Mouse (Mus musculus) forebrain, embryonic 11.5 days (tissue): ENCODE data around the gene H3f3b. TPM values are rescaled to one million over a fixed set of nuclear protein-coding genes. Genes with fewer than 3 reads are reported as not detected.
"Not testable (repeated sequence)": the region's sequence is repeated elsewhere in the genome, so short reads cannot be mapped to it uniquely, and the experiment has no call there.

ENCODE experiments used
- ATAC-seq: fragments of 200-750 bp; cut with Nextera tagmentation; replicated peaks from 2 replicates; pipeline ENCODE4 v1.8.0; 2017; ENCODE audit warnings: moderate TSS enrichment; ENCODE audit not compliant: low FRiP score
- DNase-seq: peaks from one replicate; pipeline ENCODE4 v3.0.0-alpha.2; 2017; ENCODE audit warnings: low spot score
- H3K27ac ChIP-seq: fragments of 300-500 bp; sonication (generic); 2 replicates; pipeline ENCODE4 v1.5.1; 2014; ENCODE audit warnings: low read depth, low read length
- H3K27me3 ChIP-seq: fragments of 300-500 bp; sonication (generic); 2 replicates; pipeline ENCODE4 v1.6.1; 2014; ENCODE audit warnings: mild to moderate bottlenecking, low read length, mixed read lengths; ENCODE audit not compliant: control insufficient read depth, insufficient read depth
- H3K36me3 ChIP-seq: fragments of 300-500 bp; sonication (generic); 2 replicates; pipeline ENCODE4 v1.6.1; 2014; ENCODE audit warnings: mild to moderate bottlenecking, low read length, moderate library complexity, mixed read lengths; ENCODE audit not compliant: control insufficient read depth, insufficient read depth
- H3K4me1 ChIP-seq: fragments of 300-500 bp; sonication (generic); replicated peaks from 2 replicates; pipeline ENCODE4 v1.6.1; 2014; ENCODE audit warnings: low read length, mixed read lengths; ENCODE audit not compliant: control insufficient read depth, insufficient read depth
- H3K4me2 ChIP-seq: fragments of 300-500 bp; sonication (generic); 2 replicates; pipeline ENCODE4 v1.6.1; 2014; ENCODE audit warnings: low read depth, mild to moderate bottlenecking, low read length, moderate library complexity, mixed read lengths; ENCODE audit not compliant: severe bottlenecking
- H3K4me3 ChIP-seq: fragments of 300-500 bp; sonication (generic); 2 replicates; pipeline ENCODE4 v1.5.1; 2014; ENCODE audit warnings: low read depth, low read length
- H3K9ac ChIP-seq: fragments of 300-500 bp; sonication (generic); 2 replicates; pipeline ENCODE4 v1.6.1; 2014; ENCODE audit warnings: low read length
- H3K9me3 ChIP-seq: fragments of 300-500 bp; sonication (generic); 2 replicates; pipeline ENCODE4 v1.6.1; 2016; ENCODE audit warnings: low read length, mixed read lengths; ENCODE audit not compliant: control insufficient read depth
- WGBS: fragments of 180-500 bp; shearing (Covaris S2); extraction: QIAGEN DNeasy Blood & Tissue Kit; methylation state at CpG from one replicate; pipeline ENCODE4 v1.1.7; 2014; 5-methylcytosine and 5-hydroxymethylcytosine counted together
- polyA plus RNA-seq: library from polyadenylated mRNA; unstranded; fragments of >200 nt; fragmentation: Nextera tagmentation; extraction: Ambion mirVana; gene quantifications from 2 replicates; pipeline ENCODE4 v1.2.1, GENCODE M21; 2014

Gene H3f3b
- polyA plus RNA-seq, 1 experiment from 2014 or later: 1,931 TPM

GRCm38 (mm10) chr11:116020519-116020922 lies 7.2 kb downstream of the H3f3b start:
- no peak for DNase-seq
- Histone ChIP-seq H3K4me2 (no peak overlapping the region), H3K4me3 (no peak overlapping the region), H3K27ac (no peak overlapping the region), H3K27me3 (no peaks in the 10 kb centered on the region), H3K9me3 (no peaks in the 10 kb centered on the region), H3K4me1 (peaks cover 2% of the 10 kb centered on the region; the same call in 1 of the 2 replicates), H3K9ac (no peak overlapping the region), H3K36me3 (no peaks in the 10 kb centered on the region; the same call in 1 of the 2 replicates)
- 67% methylated on average over 1 of the region's 1 CpGs for WGBS
- no peak for ATAC-seq

GRCm38 (mm10) chr11:116019976-116020411 lies 7.8 kb downstream of the H3f3b start:
- H3K36me3 ChIP-seq: no peaks in the 10 kb centered on the region; the same call in 1 of the 2 replicates
- no peaks in the 10 kb centered on the region for H3K27me3 ChIP-seq
- H3K9ac ChIP-seq: no peak overlapping the region
- no peaks in the 10 kb centered on the region for H3K9me3 ChIP-seq
- WGBS: 61% methylated on average over 2 of the region's 2 CpGs
- no peak overlapping the region for H3K4me3 ChIP-seq
- no peak overlapping the region for H3K4me2 ChIP-seq
- no peak for ATAC-seq
- no peak for DNase-seq
- peaks cover 2% of the 10 kb centered on the region; the same call in 1 of the 2 replicates for H3K4me1 ChIP-seq
- H3K27ac ChIP-seq: no peak overlapping the region

GRCm38 (mm10) chr11:116019360-116019791 lies 8.4 kb downstream of the H3f3b start:
- Histone ChIP-seq H3K27me3 (no peaks in the 10 kb centered on the region), H3K4me1 (peaks cover 6% of the 10 kb centered on the region; the same call in 1 of the 2 replicates), H3K4me2 (no peak overlapping the region), H3K9me3 (no peaks in the 10 kb centered on the region), H3K36me3 (no peaks in the 10 kb centered on the region; the same call in 1 of the 2 replicates), H3K27ac (no peak overlapping the region), H3K9ac (no peak overlapping the region), H3K4me3 (no peak overlapping the region)
- DNase-seq (no peak), ATAC-seq (no peak)
- WGBS: 86% methylated on average over 1 of the region's 1 CpGs

GRCm38 (mm10) chr11:116018867-116019266 lies 8.9 kb downstream of the H3f3b start:
- not testable (repeated sequence) for H3K4me3 ChIP-seq, H3K9me3 ChIP-seq, ATAC-seq, H3K27me3 ChIP-seq, H3K9ac ChIP-seq, H3K4me1 ChIP-seq, H3K4me2 ChIP-seq, H3K36me3 ChIP-seq, DNase-seq, H3K27ac ChIP-seq
- 92% methylated on average over 4 of the region's 4 CpGs for WGBS

GRCm38 (mm10) chr11:116018106-116018505 lies 9.7 kb downstream of the H3f3b start:
- Histone ChIP-seq H3K9ac (no peak overlapping the region), H3K27me3 (no peaks in the 10 kb centered on the region), H3K4me3 (no peak overlapping the region), H3K4me2 (no peak overlapping the region), H3K36me3 (no peaks in the 10 kb centered on the region; the same call in 1 of the 2 replicates), H3K27ac (no peak overlapping the region), H3K9me3 (no peaks in the 10 kb centered on the region), H3K4me1 (peaks cover 6% of the 10 kb centered on the region; the same call in 1 of the 2 replicates)
- ATAC-seq (peak; percentile 43; the same call in 1 of the 2 replicates), DNase-seq (no peak)
- 24% methylated on average over 6 of the region's 6 CpGs for WGBS

GRCm38 (mm10) chr11:116014821-116015220 lies 12.9 kb downstream of the H3f3b start:
- Histone ChIP-seq H3K4me3 (no peak overlapping the region), H3K4me1 (peaks cover 19% of the 10 kb centered on the region; the same call in 1 of the 2 replicates), H3K4me2 (no peak overlapping the region), H3K27me3 (no peaks in the 10 kb centered on the region), H3K9me3 (no peaks in the 10 kb centered on the region), H3K36me3 (no peaks in the 10 kb centered on the region), H3K9ac (no peak overlapping the region), H3K27ac (no peak overlapping the region)
- WGBS: 52% methylated on average over 8 of the region's 8 CpGs
- DNase-seq (no peak), ATAC-seq (no peak)

- H3K27ac ChIP-seq: peak within 1 kb of the TSS; percentile 48
- peak within 1 kb of the TSS; percentile 78 for H3K4me2 ChIP-seq
- ATAC-seq: peak; percentile 87
- H3K9ac ChIP-seq: peak within 1 kb of the TSS; percentile 73
- no peaks in the 10 kb centered on the region for H3K27me3 ChIP-seq
- H3K4me1 ChIP-seq: peaks cover 19% of the 10 kb centered on the region; the same call in 1 of the 2 replicates
- DNase-seq: peak; percentile 96
- no peaks in the 10 kb centered on the region for H3K36me3 ChIP-seq
- H3K9me3 ChIP-seq: no peaks in the 10 kb centered on the region
- H3K4me3 ChIP-seq: peak within 1 kb of the TSS; percentile 44
- under 1% methylated on average over 55 of the region's 55 CpGs for WGBS
Observed at GRCm38 (mm10) chr11:116012262-116012947, 15.4 kb downstream of the H3f3b start, which contains the start of gene Galk1. Gene Galk1, minus strand, starts transcription at chr11:116012719.

- DNase-seq (no peak), ATAC-seq (0 out of 2 replicates have a peak, but pooled peaks have one; percentile 13)
- Histone ChIP-seq H3K9me3 (no peaks in the 10 kb centered on the region), H3K9ac (peak overlapping the region; percentile 73), H3K36me3 (no peaks in the 10 kb centered on the region), H3K4me3 (peak overlapping the region; percentile 44), H3K4me1 (peaks cover 19% of the 10 kb centered on the region; the same call in 1 of the 2 replicates), H3K27ac (peak overlapping the region; percentile 48; the same call in 1 of the 2 replicates), H3K27me3 (no peaks in the 10 kb centered on the region), H3K4me2 (peak overlapping the region; percentile 78)
- 19% methylated on average over 14 of the region's 14 CpGs for WGBS
Observed at GRCm38 (mm10) chr11:116011529-116012261, 16.1 kb downstream of the H3f3b start.
